Mouse (Mus musculus) ovary, postnatal 10 days (tissue): Measurements from ENCODE around the gene Fbxo45.

Experiments used
- DNase-seq: peaks from one replicate; pipeline ENCODE4 v3.0.0; 2022; ENCODE audit warnings: low spot score

Gene Fbxo45

GRCm38 (mm10) chr16:32202681-32203080, 44.3 kb downstream of the Fbxo45 start:
- DNase-seq = no peak

- no peak for DNase-seq
These were observed 46.0 kb downstream of the Fbxo45 start for GRCm38 (mm10) chr16:32201004-32201325.

GRCm38 (mm10) chr16:32200256-32201003, 46.5 kb downstream of the Fbxo45 start:
- DNase-seq = no peak

GRCm38 (mm10) chr16:32190011-32190441, 56.9 kb downstream of the Fbxo45 start:
- no peak for DNase-seq

- no peak for DNase-seq
These were observed 57.8 kb downstream of the Fbxo45 start for GRCm38 (mm10) chr16:32189109-32189508.

- no peak for DNase-seq
These were observed 60.9 kb downstream of the Fbxo45 start for GRCm38 (mm10) chr16:32186056-32186455.
